Mouse (Mus musculus) liver, adult 2 months (tissue): Measurements from ENCODE around the gene Olfr906. TPM values are rescaled to one million over a fixed set of nuclear protein-coding genes. Genes with fewer than 3 reads are reported as not detected.

Experiments
- DNase-seq: peaks from one replicate; pipeline ENCODE4 v3.0.0-alpha.2; 2011; ENCODE audit warnings: low read depth, low spot score; ENCODE audit errors: extremely low read depth
- H3K27ac ChIP-seq: fragments of 200-500 bp; replicated peaks from 2 replicates; pipeline ENCODE4 v1.5.1; 2012; ENCODE audit warnings: low read depth, mild to moderate bottlenecking, control low read depth, inconsistent platforms, low read length; ENCODE audit not compliant: insufficient read depth
- H3K27me3 ChIP-seq: fragments of 200-500 bp; 2 replicates; pipeline ENCODE4 v1.6.1; 2012; ENCODE audit warnings: mild to moderate bottlenecking, moderate library complexity, low read length, inconsistent platforms; ENCODE audit not compliant: control insufficient read depth, insufficient read depth
- H3K36me3 ChIP-seq: fragments of 200-500 bp; 2 replicates; pipeline ENCODE4 v1.6.1; 2012; ENCODE audit warnings: low read length, inconsistent platforms; ENCODE audit not compliant: control insufficient read depth, insufficient read depth
- H3K4me1 ChIP-seq: fragments of 200-500 bp; 2 replicates; pipeline ENCODE4 v1.6.1; 2011; ENCODE audit warnings: low read length; ENCODE audit not compliant: control insufficient read depth, insufficient read depth
- H3K4me3 ChIP-seq: fragments of 200-500 bp; 2 replicates; pipeline ENCODE4 v1.5.1; 2011; ENCODE audit warnings: low read depth, mild to moderate bottlenecking, control low read depth, low read length, moderate library complexity; ENCODE audit not compliant: insufficient read depth
- H3K79me2 ChIP-seq: fragments of 200-500 bp; 2 replicates; pipeline ENCODE4 v1.6.1; 2012; ENCODE audit warnings: inconsistent platforms, mild to moderate bottlenecking, low read length, moderate library complexity; ENCODE audit not compliant: control insufficient read depth, insufficient read depth
- H3K9ac ChIP-seq: fragments of 200-500 bp; 2 replicates; pipeline ENCODE4 v1.6.1; 2012; ENCODE audit warnings: low read depth, mild to moderate bottlenecking, control low read depth, inconsistent platforms, low read length
- CTCF ChIP-seq: fragments of 200-500 bp; IDR thresholded peaks from 2 replicates; pipeline ENCODE4 v1.5.1; 2011; ENCODE audit warnings: low read depth, low read length, control low read depth
- POLR2A ChIP-seq: fragments of 200-500 bp; IDR thresholded peaks from 2 replicates; pipeline ENCODE4 v1.6.1; 2011; ENCODE audit warnings: low read length, control low read depth; ENCODE audit not compliant: insufficient read depth; ENCODE audit errors: extremely low read depth
- WGBS: fragments of 180-500 bp; shearing (Covaris S2); methylation state at CpG from one replicate; pipeline ENCODE4 v1.1.7; 2018; 5-methylcytosine and 5-hydroxymethylcytosine counted together
- polyA plus RNA-seq: library from polyadenylated mRNA; depleted of rRNA; stranded (reverse); fragments of >200 nt; gene quantifications from 2 replicates; pipeline ENCODE4 v1.2.3, GENCODE M21; 2012; rRNA removed
- total RNA-seq: library from RNA; depleted of rRNA; stranded (reverse); fragments of >200 nt; gene quantifications from 2 replicates; pipeline ENCODE4 v1.2.3, GENCODE M21; 2014; rRNA removed

Gene Olfr906
- total and polyA plus RNA-seq, 2 experiments = not detected

DNA sequence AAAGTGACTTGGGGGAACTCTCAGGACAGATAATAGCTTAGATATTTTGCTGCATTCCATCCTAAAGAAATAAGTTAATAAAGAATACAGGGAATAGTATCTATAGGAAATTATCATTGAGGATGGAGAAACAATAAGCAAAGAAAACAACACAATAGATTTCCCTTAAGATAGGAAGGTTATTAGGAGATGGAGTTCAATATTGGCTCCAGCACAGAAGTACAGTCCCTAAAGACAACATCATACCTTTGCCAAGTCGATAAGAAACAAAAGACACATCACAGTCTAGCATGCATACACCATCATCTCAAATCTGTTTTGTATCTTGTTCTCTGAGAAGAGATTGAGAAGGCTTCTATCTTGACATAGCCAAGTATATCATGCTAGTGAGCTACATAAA lies 34.4 kb downstream of the Olfr906 start, which contains the start of gene Olfr911-ps1:
TSS of gene Olfr911-ps1 (plus strand) at position 301 of the 400 bp plus-strand sequence.
- Histone ChIP-seq H3K79me2 (no peaks in the 10 kb centered on the region), H3K9ac (no peak within 1 kb of the TSS), H3K4me1 (no peaks in the 10 kb centered on the region), H3K27me3 (no peaks in the 10 kb centered on the region), H3K4me3 (no peak within 1 kb of the TSS), H3K27ac (no peak within 1 kb of the TSS), H3K36me3 (no peaks in the 10 kb centered on the region)
- 64% methylated on average over 1 of the region's 1 CpGs for WGBS
- DNase-seq = no peak
- no peak for TF ChIP-seq CTCF
- TF ChIP-seq POLR2A = no peak

DNA sequence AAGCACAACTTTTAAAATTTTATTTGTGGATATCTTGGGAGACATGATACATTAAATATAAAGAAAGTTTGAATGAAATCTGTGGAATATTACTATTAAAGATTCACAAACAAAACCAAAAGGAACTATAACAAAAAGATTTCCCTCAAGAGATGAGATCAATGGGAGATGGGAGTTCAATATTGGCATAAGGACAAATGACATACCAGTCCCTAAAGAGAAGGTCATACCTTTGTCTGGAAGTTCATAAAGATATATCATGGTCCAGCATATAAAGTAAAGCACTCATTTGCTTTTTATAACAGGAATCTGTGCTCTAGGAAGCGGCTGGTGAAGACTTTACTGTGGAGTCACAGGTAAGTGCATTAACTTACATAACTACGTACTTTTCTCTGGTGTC lies 50.7 kb downstream of the Olfr906 start, which contains the start of gene Olfr910:
TSS of gene Olfr910 (plus strand) at position 301 of the 400 bp plus-strand sequence.
- Histone ChIP-seq H3K27me3 (no peaks in the 10 kb centered on the region), H3K4me1 (no peaks in the 10 kb centered on the region), H3K79me2 (no peaks in the 10 kb centered on the region), H3K36me3 (no peaks in the 10 kb centered on the region), H3K9ac (no peak within 1 kb of the TSS), H3K4me3 (no peak within 1 kb of the TSS), H3K27ac (no peak within 1 kb of the TSS)
- 94% methylated on average over 2 of the region's 2 CpGs for WGBS
- DNase-seq = no peak
- TF ChIP-seq CTCF = no peak
- TF ChIP-seq POLR2A = no peak

Other genes starting within 250 kb of the Olfr906 start
- not detected in 2 replicates for gene Olfr143, start 234.3 kb upstream of the Olfr906 start, total RNA-seq
- not detected in 2 replicates for gene Olfr143, start 234.3 kb upstream of the Olfr906 start, polyA plus RNA-seq
- gene Olfr895, start 219.2 kb upstream of the Olfr906 start, total RNA-seq = not detected in 2 replicates
- gene Olfr895, start 219.2 kb upstream of the Olfr906 start, polyA plus RNA-seq = not detected in 2 replicates
- gene Olfr896-ps1, start 196.0 kb upstream of the Olfr906 start, total RNA-seq = not detected in 2 replicates
- gene Olfr896-ps1, start 196.0 kb upstream of the Olfr906 start, polyA plus RNA-seq = not detected in 2 replicates
- not detected in 2 replicates for gene Olfr25, start 158.0 kb upstream of the Olfr906 start, total RNA-seq
- not detected in 2 replicates for gene Olfr25, start 158.0 kb upstream of the Olfr906 start, polyA plus RNA-seq
- gene Olfr898, start 138.7 kb upstream of the Olfr906 start, total RNA-seq = not detected in 2 replicates
- not detected in 2 replicates for gene Olfr898, start 138.7 kb upstream of the Olfr906 start, polyA plus RNA-seq
- not detected in 2 replicates for gene Olfr250, start 120.2 kb upstream of the Olfr906 start, total RNA-seq
- not detected in 2 replicates for gene Olfr250, start 120.2 kb upstream of the Olfr906 start, polyA plus RNA-seq
- gene Olfr251, start 110.0 kb upstream of the Olfr906 start, total RNA-seq = not detected in 2 replicates
- gene Olfr251, start 110.0 kb upstream of the Olfr906 start, polyA plus RNA-seq = not detected in 2 replicates
- not detected in 2 replicates for gene Olfr147, start 85.4 kb upstream of the Olfr906 start, total RNA-seq
- gene Olfr147, start 85.4 kb upstream of the Olfr906 start, polyA plus RNA-seq = not detected in 2 replicates
- gene Olfr901, start 57.6 kb upstream of the Olfr906 start, total RNA-seq = not detected in 2 replicates
- not detected in 2 replicates for gene Olfr901, start 57.6 kb upstream of the Olfr906 start, polyA plus RNA-seq
- not detected in 2 replicates for gene Olfr902, start 39.4 kb upstream of the Olfr906 start, total RNA-seq
- gene Olfr902, start 39.4 kb upstream of the Olfr906 start, polyA plus RNA-seq = not detected in 2 replicates
- not detected in 2 replicates for gene Olfr904, start 23.9 kb upstream of the Olfr906 start, total RNA-seq
- gene Olfr904, start 23.9 kb upstream of the Olfr906 start, polyA plus RNA-seq = not detected in 2 replicates
- not detected in 2 replicates for gene Olfr905, start 16.0 kb upstream of the Olfr906 start, total RNA-seq
- gene Olfr905, start 16.0 kb upstream of the Olfr906 start, polyA plus RNA-seq = not detected in 2 replicates
- gene Olfr907, start 8.7 kb downstream of the Olfr906 start, total RNA-seq = not detected in 2 replicates
- not detected in 2 replicates for gene Olfr907, start 8.7 kb downstream of the Olfr906 start, polyA plus RNA-seq
- not detected in 2 replicates for gene Olfr911-ps1, start 34.5 kb downstream of the Olfr906 start, total RNA-seq
- gene Olfr911-ps1, start 34.5 kb downstream of the Olfr906 start, polyA plus RNA-seq = not detected in 2 replicates
- gene Olfr910, start 50.8 kb downstream of the Olfr906 start, total RNA-seq = not detected in 2 replicates
- gene Olfr910, start 50.8 kb downstream of the Olfr906 start, polyA plus RNA-seq = not detected in 2 replicates
- gene Olfr912, start 93.1 kb downstream of the Olfr906 start, total RNA-seq = not detected in 2 replicates
- not detected in 2 replicates for gene Olfr912, start 93.1 kb downstream of the Olfr906 start, polyA plus RNA-seq
- gene Olfr913, start 105.7 kb downstream of the Olfr906 start, total RNA-seq = not detected in 2 replicates
- gene Olfr913, start 105.7 kb downstream of the Olfr906 start, polyA plus RNA-seq = not detected in 2 replicates
- gene Olfr914, start 118.0 kb downstream of the Olfr906 start, total RNA-seq = not detected in 2 replicates
- gene Olfr914, start 118.0 kb downstream of the Olfr906 start, polyA plus RNA-seq = not detected in 2 replicates
- gene Olfr916, start 172.8 kb downstream of the Olfr906 start, total RNA-seq = not detected in 2 replicates
- gene Olfr916, start 172.8 kb downstream of the Olfr906 start, polyA plus RNA-seq = not detected in 2 replicates
- gene Olfr917, start 178.8 kb downstream of the Olfr906 start, total RNA-seq = not detected in 2 replicates
- gene Olfr917, start 178.8 kb downstream of the Olfr906 start, polyA plus RNA-seq = not detected in 2 replicates
- gene Olfr918, start 187.5 kb downstream of the Olfr906 start, total RNA-seq = not detected in 2 replicates
- not detected in 2 replicates for gene Olfr918, start 187.5 kb downstream of the Olfr906 start, polyA plus RNA-seq
- gene Olfr919, start 216.6 kb downstream of the Olfr906 start, total RNA-seq = not detected in 2 replicates
- not detected in 2 replicates for gene Olfr919, start 216.6 kb downstream of the Olfr906 start, polyA plus RNA-seq
- 20.2 and 22.9 TPM in 2 replicates for gene Vwa5a, start 231.2 kb downstream of the Olfr906 start, total RNA-seq
- gene Vwa5a, start 231.2 kb downstream of the Olfr906 start, polyA plus RNA-seq = 6.8 and 8.3 TPM in 2 replicates